20 mouse cellular contexts compared by ENCODE assay signal in genomic region chr5:123788976-123789375, GRCm38 (mm10). TPM values are rescaled to one million over a fixed set of nuclear protein-coding genes. Genes with fewer than 3 reads are reported as not detected.
A peak's percentile ranks its signal among the peaks of the same experiment; 100 is the strongest.
DNase-seq lines count a peak whose midpoint lies in the region; ATAC-seq and TF ChIP-seq lines count a peak whose summit lies in the region.
"Had no signal": no experiment of that assay in that cellular context is flagged by ENCODE, and none has a peak within 500 bp of the region (broad histone marks: within the 10 kb centered on the region; RNA-seq: fewer than 3 reads in every experiment).

No protein-coding gene starts in this region.

- no peak overlapping the region for H3K4me2 ChIP-seq in intestine, postnatal 0 days (replicated peaks; ENCODE audit: low read depth)
- H3K4me2 ChIP-seq in intestine, embryonic 16.5 days (ENCODE audit: low read depth, low read length) = no peak overlapping the region
- H3K4me2 ChIP-seq: forebrain, embryonic 15.5 days; heart, embryonic 13.5 days; limb, embryonic 15.5 days; lung, embryonic 15.5 days; midbrain, embryonic 15.5 days had no signal

- WGBS in intestine, postnatal 0 days = 91% methylated on average over 7 of the region's 7 CpGs
- 94% methylated on average over 7 of the region's 7 CpGs for whole genome bisulfite sequencing in intestine, embryonic 16.5 days
- 91% methylated on average over 7 of the region's 7 CpGs for WGBS in kidney, adult 2 months

- TF ChIP-seq CTCF in intestine, postnatal 0 days (IDR thresholded peaks at IDR 0.05; ENCODE audit: low read depth) = peak; percentile 42
- TF ChIP-seq CTCF in kidney, adult 2 months (conservative IDR thresholded peaks at IDR 0.05; ENCODE audit: insufficient read depth, insufficient read length, low read depth, low read length) = no peak

- TF ChIP-seq POLR2A in kidney, adult 2 months (IDR thresholded peaks at IDR 0.05; ENCODE audit: low read depth, low read length) = no peak

- no peaks in the 10 kb centered on the region for H3K4me1 ChIP-seq in intestine, postnatal 0 days (replicated peaks; ENCODE audit: control insufficient read depth, insufficient read depth, low read length)
- no peaks in the 10 kb centered on the region for H3K4me1 ChIP-seq in intestine, embryonic 16.5 days (ENCODE audit: control insufficient read depth, insufficient read depth, low read length)
- no peaks in the 10 kb centered on the region for H3K4me1 ChIP-seq in kidney, adult 2 months (ENCODE audit: control insufficient read depth, insufficient read depth, low read length)
- H3K4me1 ChIP-seq: embryonic facial prominence, embryonic 10.5 days; forebrain, embryonic 15.5 days; heart, embryonic 13.5 days; limb, embryonic 15.5 days; lung, embryonic 15.5 days; midbrain, embryonic 15.5 days had no signal

- DNase-seq in 416B (ENCODE audit: low read depth) (peak; percentile 18), ES-CJ7 (ENCODE audit: low read depth, low spot score) (peak; percentile 73)
- DNase-seq in cerebellum, postnatal 10 days = no peak
- DNase-seq in embryo, embryonic 9.5 days (ENCODE audit: extremely low spot score) = no peak
- DNase-seq in kidney, adult 2 months = no peak
- DNase-seq: cerebellum, postnatal 36 days; heart, postnatal 4 days; layer of hippocampus, postnatal 36 days; right cerebral cortex, postnatal 14 days had no signal

- H3K27ac ChIP-seq in intestine, postnatal 0 days (ENCODE audit: low read depth, low read length) = no peak overlapping the region
- no peak overlapping the region for H3K27ac ChIP-seq in intestine, embryonic 16.5 days (ENCODE audit: low read length)
- H3K27ac ChIP-seq in kidney, adult 2 months (ENCODE audit: insufficient read depth, low read depth, low read length) = no peak overlapping the region
- H3K27ac ChIP-seq: embryonic facial prominence, embryonic 10.5 days; forebrain, embryonic 15.5 days; heart, embryonic 13.5 days; limb, embryonic 15.5 days; lung, embryonic 15.5 days; midbrain, embryonic 15.5 days had no signal

- H3K9me3 ChIP-seq in intestine, postnatal 0 days (ENCODE audit: control insufficient read depth) = no peaks in the 10 kb centered on the region
- no peaks in the 10 kb centered on the region for H3K9me3 ChIP-seq in intestine, embryonic 16.5 days (ENCODE audit: control insufficient read depth, low read length)
- H3K9me3 ChIP-seq: embryonic facial prominence, embryonic 10.5 days; forebrain, embryonic 15.5 days; heart, embryonic 13.5 days; limb, embryonic 15.5 days; lung, embryonic 15.5 days; midbrain, embryonic 15.5 days had no signal

- ATAC-seq in intestine, postnatal 0 days = no peak
- no peak for ATAC-seq in intestine, embryonic 16.5 days
- ATAC-seq in megakaryocyte progenitor cell, adult 5-6 weeks (replicated peaks; ENCODE audit: poor library complexity) = peak; percentile 44
- ATAC-seq: forebrain, embryonic 15.5 days; hindbrain, embryonic 16.5 days; midbrain, embryonic 15.5 days; Patski had no signal

- no peak overlapping the region for H3K4me3 ChIP-seq in intestine, postnatal 0 days (ENCODE audit: low read depth, low read length)
- no peak overlapping the region for H3K4me3 ChIP-seq in intestine, embryonic 16.5 days (ENCODE audit: low read length)
- H3K4me3 ChIP-seq in kidney, adult 2 months (ENCODE audit: insufficient read depth, low read depth, low read length) = no peak overlapping the region
- H3K4me3 ChIP-seq: embryonic facial prominence, embryonic 10.5 days; forebrain, embryonic 15.5 days; heart, embryonic 13.5 days; limb, embryonic 15.5 days; lung, embryonic 15.5 days; midbrain, embryonic 15.5 days had no signal

- no peaks in the 10 kb centered on the region for H3K27me3 ChIP-seq in intestine, postnatal 0 days (replicated peaks; ENCODE audit: control insufficient read depth, insufficient read depth, low read length)
- H3K27me3 ChIP-seq in intestine, embryonic 16.5 days (replicated peaks; ENCODE audit: control insufficient read depth, insufficient read depth, low read length) = no peaks in the 10 kb centered on the region
- no peaks in the 10 kb centered on the region for H3K27me3 ChIP-seq in kidney, adult 2 months (replicated peaks; ENCODE audit: control insufficient read depth, insufficient read depth, low read length)
- H3K27me3 ChIP-seq: forebrain, embryonic 15.5 days; heart, embryonic 13.5 days; limb, embryonic 15.5 days; lung, embryonic 15.5 days; midbrain, embryonic 15.5 days; Patski had no signal

- H3K36me3 ChIP-seq in intestine, postnatal 0 days (ENCODE audit: control insufficient read depth, insufficient read depth) = peaks cover 33% of the 10 kb centered on the region
- H3K36me3 ChIP-seq in intestine, embryonic 16.5 days (ENCODE audit: control insufficient read depth, insufficient read depth, low read length) = peaks cover 8% of the 10 kb centered on the region; the same call in 1 of the 2 replicates
- no peaks in the 10 kb centered on the region for H3K36me3 ChIP-seq in kidney, adult 2 months (ENCODE audit: control insufficient read depth, insufficient read depth, low read length)
- H3K36me3 ChIP-seq: midbrain, embryonic 15.5 days had no signal

- H3K9ac ChIP-seq in intestine, postnatal 0 days (ENCODE audit: low read depth, low read length) = no peak overlapping the region
- no peak overlapping the region for H3K9ac ChIP-seq in intestine, embryonic 16.5 days (ENCODE audit: low read depth, low read length)
- H3K9ac ChIP-seq: forebrain, embryonic 15.5 days; heart, embryonic 13.5 days; limb, embryonic 15.5 days; lung, embryonic 15.5 days; midbrain, embryonic 15.5 days had no signal

RNA-seq across cellular contexts. Expression of gene Kntc1, which starts 39.5 kb away (rescaled TPM):
- polyA plus RNA-seq in intestine, postnatal 0 days (2015; fragmentation: Nextera tagmentation; extraction: Ambion mirVana) = 4.5 and 5.0 TPM in 2 replicates
- polyA plus RNA-seq in intestine, embryonic 16.5 days (2015; fragmentation: Nextera tagmentation; extraction: Ambion mirVana) = 14.6 and 15.1 TPM in 2 replicates
- total RNA-seq in megakaryocyte progenitor cell, adult 5-6 weeks (2015) = 49.3 and 53.1 TPM in 2 replicates
- 30.5 and 39.6 TPM in 2 replicates for total RNA-seq in megakaryocyte progenitor cell, adult 5-6 weeks (2017)
- polyA plus RNA-seq in kidney, adult 2 months (2012; rRNA removed) = 0.71 and 0.77 TPM in 2 replicates

RNA-seq across cellular contexts. Expression of gene Rsrc2, which starts 39.8 kb away (rescaled TPM):
- polyA plus RNA-seq in intestine, postnatal 0 days (2015; fragmentation: Nextera tagmentation; extraction: Ambion mirVana) = 65.2 and 68.7 TPM in 2 replicates
- 73.3 and 78.0 TPM in 2 replicates for polyA plus RNA-seq in intestine, embryonic 16.5 days (2015; fragmentation: Nextera tagmentation; extraction: Ambion mirVana)
- total RNA-seq in megakaryocyte progenitor cell, adult 5-6 weeks (2015) = 159 and 160 TPM in 2 replicates
- total RNA-seq in megakaryocyte progenitor cell, adult 5-6 weeks (2017) = 192 and 249 TPM in 2 replicates
- 9.3 and 13.0 TPM in 2 replicates for polyA plus RNA-seq in kidney, adult 2 months (2012; rRNA removed)

Comparison
In these comparisons a context has a peak if more than half of its experiments do, and no peak if none do; other contexts are left out.
1. DNase-seq: peak in 416B (single experiment) and ES-CJ7 (single experiment); none in cerebellum, postnatal 10 days (0 of 2), embryo, embryonic 9.5 days (single experiment) and kidney, adult 2 months (single experiment).